Mouse (Mus musculus) heart, embryonic 15.5 days (tissue): ENCODE results near the gene Ralgapa2. TPM values are rescaled to one million over a fixed set of nuclear protein-coding genes. Genes with fewer than 3 reads are reported as not detected.
A peak's percentile ranks its signal among the peaks of the same experiment; 100 is the strongest.

ENCODE experiments used
- ATAC-seq: fragments of 200-750 bp; cut with Nextera tagmentation; replicated peaks from 2 replicates; pipeline ENCODE4 v1.8.0; 2017; ENCODE audit warnings: low read depth, moderate TSS enrichment; ENCODE audit not compliant: insufficient number of reproducible peaks, insufficient read depth, low FRiP score
- H3K27ac ChIP-seq: fragments of 300-500 bp; sonication (generic); 2 replicates; pipeline ENCODE4 v1.5.1; 2015; ENCODE audit warnings: mild to moderate bottlenecking, inconsistent platforms
- H3K27me3 ChIP-seq: fragments of 300-500 bp; sonication (generic); 2 replicates; pipeline ENCODE4 v1.6.1; 2015; ENCODE audit warnings: inconsistent platforms
- H3K36me3 ChIP-seq: fragments of 300-500 bp; sonication (generic); 2 replicates; pipeline ENCODE4 v1.6.1; 2015; ENCODE audit warnings: mild to moderate bottlenecking, inconsistent platforms
- H3K4me1 ChIP-seq: fragments of 300-500 bp; sonication (generic); replicated peaks from 2 replicates; pipeline ENCODE4 v1.6.1; 2015; ENCODE audit warnings: inconsistent platforms
- H3K4me2 ChIP-seq: fragments of 300-500 bp; sonication (generic); 2 replicates; pipeline ENCODE4 v1.6.1; 2015; ENCODE audit warnings: inconsistent platforms, mild to moderate bottlenecking, moderate library complexity
- H3K4me3 ChIP-seq: fragments of 300-500 bp; sonication (generic); 2 replicates; pipeline ENCODE4 v1.5.1; 2015; ENCODE audit warnings: mild to moderate bottlenecking, inconsistent platforms
- H3K9ac ChIP-seq: fragments of 300-500 bp; sonication (generic); 2 replicates; pipeline ENCODE4 v1.6.1; 2015; ENCODE audit warnings: mild to moderate bottlenecking, inconsistent platforms
- H3K9me3 ChIP-seq: fragments of 300-500 bp; sonication (generic); replicated peaks from 2 replicates; pipeline ENCODE4 v1.6.1; 2016; ENCODE audit warnings: inconsistent platforms
- WGBS: fragments of 180-500 bp; shearing (Covaris S2); methylation state at CpG from one replicate; pipeline ENCODE4 v1.1.7; 2015; ENCODE audit warnings: mixed read lengths; 5-methylcytosine and 5-hydroxymethylcytosine counted together
- polyA plus RNA-seq: library from polyadenylated mRNA; unstranded; fragments of >200 nt; fragmentation: Nextera tagmentation; extraction: Ambion mirVana; gene quantifications from 2 replicates; pipeline ENCODE4 v1.2.1, GENCODE M21; 2015

Gene Ralgapa2
- polyA plus RNA-seq, 1 experiment from 2014 or later, result 9.9 TPM

GRCm38 (mm10) chr2:146496995-146497394 is 15.1 kb downstream of the Ralgapa2 start:
- Histone ChIP-seq H3K9ac (no peak overlapping the region), H3K36me3 (no peaks in the 10 kb centered on the region), H3K27me3 (no peaks in the 10 kb centered on the region), H3K4me1 (peaks cover 9% of the 10 kb centered on the region), H3K27ac (no peak overlapping the region), H3K4me3 (no peak overlapping the region), H3K9me3 (no peaks in the 10 kb centered on the region), H3K4me2 (no peak overlapping the region)
- 54% methylated on average over 1 of the region's 1 CpGs for WGBS
- ATAC-seq, result no peak

GRCm38 (mm10) chr2:146495781-146496180 is 16.4 kb downstream of the Ralgapa2 start:
- no peak for ATAC-seq

DNA sequence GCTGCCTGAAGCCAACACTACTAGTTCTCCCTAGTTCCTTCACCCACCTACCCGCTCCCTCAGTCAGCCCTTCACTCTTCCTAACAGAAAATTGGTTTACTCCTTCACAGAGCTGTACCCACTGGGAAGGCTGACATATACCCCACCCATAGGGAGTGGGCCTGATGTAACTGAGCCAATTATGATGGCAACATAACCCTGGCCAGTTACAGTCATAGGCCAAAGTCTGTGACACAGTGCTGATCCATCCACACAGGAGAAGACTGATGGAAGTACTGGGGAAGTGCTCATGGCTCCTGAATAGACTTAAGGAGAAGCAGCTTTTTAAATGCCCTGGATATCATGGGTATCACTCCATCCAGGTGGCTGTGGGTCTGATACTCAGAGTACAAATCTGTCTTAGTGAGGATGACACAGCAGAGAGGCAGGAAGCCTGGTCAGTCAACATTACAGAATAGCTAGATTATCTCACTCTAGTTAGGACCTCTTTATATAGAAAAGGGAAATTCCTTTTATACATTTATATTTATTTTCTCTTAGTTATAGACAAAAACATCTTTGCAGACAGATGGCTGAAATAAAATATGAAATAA is 18.7 kb downstream of the Ralgapa2 start:
- H3K27me3 ChIP-seq, result no peaks in the 10 kb centered on the region
- no peaks in the 10 kb centered on the region for H3K9me3 ChIP-seq
- H3K4me2 ChIP-seq, result no peak overlapping the region
- H3K27ac ChIP-seq, result no peak overlapping the region
- 94% methylated on average over 1 of the region's 1 CpGs for WGBS
- no peak for ATAC-seq
- peaks cover 3% of the 10 kb centered on the region; the same call in 1 of the 2 replicates for H3K4me1 ChIP-seq
- H3K4me3 ChIP-seq, result no peak overlapping the region
- no peak overlapping the region for H3K9ac ChIP-seq
- no peaks in the 10 kb centered on the region for H3K36me3 ChIP-seq

More at GRCm38 (mm10) chr2:146495781-146496180, 16.4 kb downstream of the Ralgapa2 start:
- no peak overlapping the region for H3K4me2 ChIP-seq
- peaks cover 5% of the 10 kb centered on the region; the same call in 1 of the 2 replicates for H3K4me1 ChIP-seq
- no peaks in the 10 kb centered on the region for H3K9me3 ChIP-seq
- H3K9ac ChIP-seq, result no peak overlapping the region
- no peaks in the 10 kb centered on the region for H3K36me3 ChIP-seq
- WGBS, result 86% methylated on average over 9 of the region's 9 CpGs
- no peak overlapping the region for H3K27ac ChIP-seq
- no peak overlapping the region for H3K4me3 ChIP-seq
- H3K27me3 ChIP-seq, result no peaks in the 10 kb centered on the region

- ATAC-seq, result no peak
Measured at GRCm38 (mm10) chr2:146491830-146492610, 20.1 kb downstream of the Ralgapa2 start.

DNA sequence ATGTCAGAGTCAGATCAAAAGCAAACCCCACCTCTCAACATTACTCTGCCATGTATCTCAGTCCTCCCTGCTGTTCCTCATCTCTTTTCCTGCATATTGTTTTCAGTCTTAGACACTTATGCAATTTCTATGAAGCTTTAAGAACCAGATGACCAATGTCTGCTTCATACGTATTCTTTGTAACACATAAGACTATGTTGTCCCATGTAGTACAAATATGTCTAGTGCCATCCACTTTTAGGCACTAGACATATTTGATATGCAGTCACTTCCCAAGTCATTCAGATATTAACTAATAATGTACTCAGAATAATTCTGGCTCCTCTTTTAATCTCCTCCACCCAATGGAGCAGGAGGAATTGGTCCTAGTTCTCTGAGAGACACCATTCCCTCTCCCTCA is 21.2 kb downstream of the Ralgapa2 start:
- ATAC-seq, result no peak
- WGBS, result 87% methylated on average over 1 of the region's 1 CpGs
- Histone ChIP-seq H3K27me3 (no peaks in the 10 kb centered on the region), H3K4me1 (peaks cover 14% of the 10 kb centered on the region), H3K27ac (no peak overlapping the region), H3K4me3 (no peak overlapping the region), H3K36me3 (no peaks in the 10 kb centered on the region), H3K9ac (no peak overlapping the region), H3K9me3 (no peaks in the 10 kb centered on the region), H3K4me2 (no peak overlapping the region)

More at GRCm38 (mm10) chr2:146491830-146492610, 20.1 kb downstream of the Ralgapa2 start:
- WGBS, result 87% methylated on average over 5 of the region's 5 CpGs
- Histone ChIP-seq H3K27ac (no peak overlapping the region), H3K36me3 (no peaks in the 10 kb centered on the region), H3K4me3 (no peak overlapping the region), H3K27me3 (no peaks in the 10 kb centered on the region), H3K9ac (no peak overlapping the region), H3K4me2 (no peak overlapping the region), H3K9me3 (no peaks in the 10 kb centered on the region), H3K4me1 (peaks cover 7% of the 10 kb centered on the region)

- Histone ChIP-seq H3K9me3 (no peaks in the 10 kb centered on the region), H3K4me1 (peaks cover 14% of the 10 kb centered on the region), H3K27ac (no peak overlapping the region), H3K27me3 (no peaks in the 10 kb centered on the region), H3K9ac (no peak overlapping the region), H3K36me3 (0 out of 2 replicates have a peak, but pooled peaks cover 3% of the 10 kb centered on the region), H3K4me2 (no peak overlapping the region), H3K4me3 (no peak overlapping the region)
- no peak for ATAC-seq
- WGBS, result 55% methylated on average over 3 of the region's 3 CpGs
Measured at GRCm38 (mm10) chr2:146488291-146488690, 23.9 kb downstream of the Ralgapa2 start.

DNA sequence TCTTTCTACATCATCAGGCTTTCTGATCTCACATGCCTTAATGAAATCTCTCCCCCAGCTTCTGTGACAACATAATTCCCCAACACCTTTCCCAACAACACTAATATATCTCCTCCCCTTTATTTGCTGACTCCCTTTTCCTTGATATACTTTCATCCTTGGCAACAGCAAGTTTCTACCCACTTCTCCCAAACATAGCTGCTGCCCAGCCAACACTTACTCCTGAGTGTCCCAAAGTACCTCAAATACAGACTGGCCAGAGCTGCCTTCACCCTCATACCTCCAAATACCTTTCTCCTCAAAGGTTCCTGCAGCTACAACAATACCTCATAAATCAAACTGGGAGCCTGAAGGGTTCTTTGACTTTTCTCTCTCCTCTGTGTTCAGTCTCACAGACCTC is 29.3 kb downstream of the Ralgapa2 start:
- H3K4me3 ChIP-seq, result no peak overlapping the region
- H3K27ac ChIP-seq, result no peak overlapping the region
- no peak overlapping the region for H3K9ac ChIP-seq
- no peak overlapping the region for H3K4me2 ChIP-seq
- H3K36me3 ChIP-seq, result peaks cover 3% of the 10 kb centered on the region; the same call in 1 of the 2 replicates
- no peak for ATAC-seq
- H3K27me3 ChIP-seq, result no peaks in the 10 kb centered on the region
- H3K9me3 ChIP-seq, result no peaks in the 10 kb centered on the region
- peaks cover 14% of the 10 kb centered on the region for H3K4me1 ChIP-seq

GRCm38 (mm10) chr2:146477491-146477890 is 34.7 kb downstream of the Ralgapa2 start:
- 93% methylated on average over 4 of the region's 4 CpGs for WGBS
- H3K4me3 ChIP-seq, result no peak overlapping the region
- peaks cover 7% of the 10 kb centered on the region for H3K4me1 ChIP-seq
- H3K27ac ChIP-seq, result no peak overlapping the region
- no peak for ATAC-seq
- H3K36me3 ChIP-seq, result no peaks in the 10 kb centered on the region; the same call in 1 of the 2 replicates
- no peaks in the 10 kb centered on the region for H3K27me3 ChIP-seq
- H3K9me3 ChIP-seq, result no peaks in the 10 kb centered on the region
- no peak overlapping the region for H3K9ac ChIP-seq
- H3K4me2 ChIP-seq, result no peak overlapping the region

- H3K4me1 ChIP-seq, result peaks cover 7% of the 10 kb centered on the region
- 0 out of 2 replicates have a peak, but pooled peaks have one; percentile 18 for ATAC-seq
Measured at GRCm38 (mm10) chr2:146476428-146476972, 35.6 kb downstream of the Ralgapa2 start.

DNA sequence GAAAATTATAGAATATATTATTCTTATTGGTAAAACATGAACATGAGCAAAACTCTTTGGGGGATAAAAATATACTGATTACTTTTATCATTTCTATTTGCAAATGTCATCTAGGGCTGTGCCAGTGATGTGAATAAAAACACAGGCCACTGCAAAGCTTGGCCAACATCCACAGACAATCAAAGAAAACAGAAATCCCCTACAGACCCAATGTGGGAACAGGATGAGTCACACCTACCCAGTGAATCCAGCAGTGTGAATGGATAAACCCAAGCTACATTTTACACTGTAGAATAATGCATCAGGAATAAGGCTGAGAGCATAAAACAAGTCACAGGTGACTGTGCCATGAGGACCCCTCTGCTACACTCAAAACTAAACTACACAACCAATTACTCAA is 36.1 kb downstream of the Ralgapa2 start:
- no peak for ATAC-seq
- peaks cover 9% of the 10 kb centered on the region for H3K4me1 ChIP-seq

More at GRCm38 (mm10) chr2:146476428-146476972, 35.6 kb downstream of the Ralgapa2 start:
- Histone ChIP-seq H3K36me3 (no peaks in the 10 kb centered on the region; the same call in 1 of the 2 replicates), H3K4me2 (no peak overlapping the region), H3K27me3 (no peaks in the 10 kb centered on the region), H3K27ac (no peak overlapping the region; the same call in 1 of the 2 replicates), H3K9me3 (no peaks in the 10 kb centered on the region), H3K9ac (no peak overlapping the region), H3K4me3 (no peak overlapping the region)
- 67% methylated on average over 6 of the region's 6 CpGs for WGBS

GRCm38 (mm10) chr2:146470947-146471346 is 41.2 kb downstream of the Ralgapa2 start:
- Histone ChIP-seq H3K9me3 (no peaks in the 10 kb centered on the region), H3K27me3 (no peaks in the 10 kb centered on the region), H3K27ac (peak overlapping the region; percentile 10), H3K4me1 (peaks cover 12% of the 10 kb centered on the region), H3K9ac (no peak overlapping the region), H3K4me3 (no peak overlapping the region), H3K36me3 (no peaks in the 10 kb centered on the region), H3K4me2 (no peak overlapping the region)
- WGBS, result 23% methylated on average over 5 of the region's 5 CpGs
- peak; percentile 64 for ATAC-seq

More for the DNA sequence above, 36.1 kb downstream of the Ralgapa2 start:
- Histone ChIP-seq H3K27ac (no peak overlapping the region; the same call in 1 of the 2 replicates), H3K9me3 (no peaks in the 10 kb centered on the region), H3K27me3 (no peaks in the 10 kb centered on the region), H3K9ac (no peak overlapping the region), H3K4me3 (no peak overlapping the region), H3K36me3 (no peaks in the 10 kb centered on the region; the same call in 1 of the 2 replicates), H3K4me2 (no peak overlapping the region)
